Mouse (Mus musculus): Measurements from ENCODE around the gene Psmg3.

The Psmg3 gene

GRCm38 (mm10) chr5:139826357-139827055 is at the start of gene Psmg3, which contains the start of gene Gm26938:
Psmg3 (minus strand) TSS chr5:139826885.
Gm26938 (minus strand) TSS chr5:139826407.
- CTCF ChIA-PET: no interaction called here

GRCm38 (mm10) chr5:139871526-139871925 is 44.8 kb upstream of the Psmg3 start:
- CTCF ChIA-PET: no interaction called here

GRCm38 (mm10) chr5:139870886-139871285 is 44.2 kb upstream of the Psmg3 start:
- CTCF ChIA-PET: no interaction called here

GRCm38 (mm10) chr5:139862759-139863158 is 36.1 kb upstream of the Psmg3 start:
- CTCF ChIA-PET: no interaction called here

- CTCF ChIA-PET: no interaction called here
These were observed 33.8 kb upstream of the Psmg3 start for GRCm38 (mm10) chr5:139860328-139861104.

GRCm38 (mm10) chr5:139849626-139850320 is 23.1 kb upstream of the Psmg3 start:
- CTCF ChIA-PET: no interaction called here

- CTCF ChIA-PET: interaction anchor here (0.6 kb wide), 2 partner anchors 456 to 493 kb away, joined by 3 read pairs; no protein-coding TSS in a partner anchor
These were observed 12.5 kb upstream of the Psmg3 start for GRCm38 (mm10) chr5:139839142-139839541.

GRCm38 (mm10) chr5:139838476-139838892 is 11.8 kb upstream of the Psmg3 start:
- CTCF ChIA-PET: interaction anchor here (0.6 kb wide), 3 partner anchors 457 to 709 kb away, joined by 3 read pairs; no protein-coding TSS in a partner anchor

GRCm38 (mm10) chr5:139835706-139836105 is 9.0 kb upstream of the Psmg3 start:
- CTCF ChIA-PET: no interaction called here

- CTCF ChIA-PET: no interaction called here
These were observed 5.4 kb upstream of the Psmg3 start for GRCm38 (mm10) chr5:139832125-139832524.

GRCm38 (mm10) chr5:139830734-139831133 is 4.0 kb upstream of the Psmg3 start:
- CTCF ChIA-PET: no interaction called here

- CTCF ChIA-PET: interaction anchor here (0.6 to 1.0 kb wide), 2 partner anchors 39 to 85 kb away, joined by 4 read pairs; no protein-coding TSS in a partner anchor
These were observed 2.7 kb upstream of the Psmg3 start for GRCm38 (mm10) chr5:139829384-139829783.

- CTCF ChIA-PET: no interaction called here
These were observed 908 bp upstream of the Psmg3 start for GRCm38 (mm10) chr5:139827593-139827992.

- CTCF ChIA-PET: no interaction called here
These were observed 738 bp downstream of the Psmg3 start for GRCm38 (mm10) chr5:139825947-139826346.

- CTCF ChIA-PET: no interaction called here
These were observed 2.2 kb downstream of the Psmg3 start for GRCm38 (mm10) chr5:139824531-139824930.

GRCm38 (mm10) chr5:139821466-139822459 is 4.9 kb downstream of the Psmg3 start:
- CTCF ChIA-PET: no interaction called here

- CTCF ChIA-PET: no interaction called here
These were observed 7.0 kb downstream of the Psmg3 start, which contains the start of gene Tmem184a for GRCm38 (mm10) chr5:139819538-139820181. Tmem184a (minus strand) TSS chr5:139819917.

GRCm38 (mm10) chr5:139818801-139819200 is 7.9 kb downstream of the Psmg3 start:
- CTCF ChIA-PET: interaction anchor here (0.6 kb wide), 1 partner anchor 275 kb away, joined by 3 read pairs; no protein-coding TSS in a partner anchor

GRCm38 (mm10) chr5:139818056-139818455 is 8.6 kb downstream of the Psmg3 start:
- CTCF ChIA-PET: no interaction called here

- CTCF ChIA-PET: interaction anchor here (0.6 kb wide), 2 partner anchors 29 to 1290 kb away, joined by 3 to 5 read pairs; no protein-coding TSS in a partner anchor
These were observed 9.4 kb downstream of the Psmg3 start for GRCm38 (mm10) chr5:139817292-139817691.

Data from spleen, embryonic (tissue).